Mouse (Mus musculus) lung, adult 2 months (tissue): ENCODE results near the gene Ttll2.
"Not testable (repeated sequence)": the region's sequence is repeated elsewhere in the genome, so short reads cannot be mapped to it uniquely, and the experiment has no call there.

Experiments
- CTCF ChIP-seq: fragments of 200-500 bp; IDR thresholded peaks from 2 replicates; pipeline ENCODE4 v1.5.1; 2011; ENCODE audit warnings: mild to moderate bottlenecking, low read length, control low read depth; ENCODE audit not compliant: insufficient read depth
- POLR2A ChIP-seq: fragments of 200-500 bp; IDR thresholded peaks from 2 replicates; pipeline ENCODE4 v1.6.1; 2011; ENCODE audit warnings: low read depth, mild to moderate bottlenecking, control low read depth, low read length, borderline replicate concordance; ENCODE audit errors: extremely low read depth

GRCm38 (mm10) chr17:7348765-7349164, 3.7 kb downstream of the Ttll2 start:
- TF ChIP-seq CTCF, POLR2A: not testable (repeated sequence)
